Mouse (Mus musculus): ENCODE measurements at regions not wholly inside any gene's neighbourhood (a gene's known extent, or its start where the extent isn't known, plus 50 kb on each side); places are given as distances from the start of the nearest gene placed in this dataset.

DNA sequence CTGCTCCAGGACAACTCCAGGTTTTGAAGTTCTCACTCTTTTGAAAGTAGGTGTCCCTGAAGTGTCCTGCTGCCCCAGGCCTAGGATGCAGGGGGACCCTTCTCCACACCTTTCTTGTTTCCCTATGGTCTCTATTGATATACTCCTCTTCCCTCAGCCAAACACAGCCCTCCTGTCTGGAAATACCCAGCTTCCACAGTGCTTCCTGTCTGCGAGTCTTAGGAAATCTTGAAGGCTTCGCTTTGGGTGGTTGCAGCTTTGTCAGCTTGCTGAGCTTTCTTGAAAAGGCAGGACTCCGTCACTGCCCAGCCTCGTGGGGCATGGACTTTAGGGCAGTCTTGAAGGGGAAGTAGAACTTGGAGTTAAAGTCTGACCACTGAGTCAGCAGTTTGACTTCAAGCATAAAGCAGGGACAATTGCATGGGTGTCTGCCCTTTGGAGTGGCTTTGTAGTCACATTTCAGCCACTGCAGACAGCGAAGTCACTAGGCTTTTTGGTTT lies 51.1 kb upstream of the Lrrc52 start:
- DNase-seq (ENCODE audit: low spot score) (no peak), ATAC-seq (ENCODE audit: extremely low read depth, insufficient number of reproducible peaks, low FRiP score, poor library complexity, severe bottlenecking) (no peak)
- peaks cover 26% of the 10 kb centered on the region for H3K9me3 ChIP-seq (replicated peaks)
- H3K36me3 ChIP-seq (replicated peaks): no peaks in the 10 kb centered on the region
- no peaks in the 10 kb centered on the region for H3K4me1 ChIP-seq (ENCODE audit: insufficient read depth, low read depth, low read length)
- no peaks in the 10 kb centered on the region for H3K27me3 ChIP-seq (ENCODE audit: insufficient read depth, low read length)
- no peak overlapping the region for H3K4me3 ChIP-seq (ENCODE audit: low read depth, low read length)
- TF ChIP-seq CTCF (IDR thresholded peaks at IDR 0.05; ENCODE audit: low read depth, low read length) (no peak), TAL1 (conservative IDR thresholded peaks at IDR 0.05; ENCODE audit: low read depth, low read length) (no peak), POLR2AphosphoS5 (IDR thresholded peaks at IDR 0.05; ENCODE audit: insufficient replicate concordance, low read depth, low read length) (no peak), GATA1 (IDR thresholded peaks at IDR 0.05; ENCODE audit: borderline replicate concordance, low read length) (no peak), GATA2 (IDR thresholded peaks at IDR 0.05; ENCODE audit: borderline replicate concordance, low read depth, low read length) (no peak)

DNA sequence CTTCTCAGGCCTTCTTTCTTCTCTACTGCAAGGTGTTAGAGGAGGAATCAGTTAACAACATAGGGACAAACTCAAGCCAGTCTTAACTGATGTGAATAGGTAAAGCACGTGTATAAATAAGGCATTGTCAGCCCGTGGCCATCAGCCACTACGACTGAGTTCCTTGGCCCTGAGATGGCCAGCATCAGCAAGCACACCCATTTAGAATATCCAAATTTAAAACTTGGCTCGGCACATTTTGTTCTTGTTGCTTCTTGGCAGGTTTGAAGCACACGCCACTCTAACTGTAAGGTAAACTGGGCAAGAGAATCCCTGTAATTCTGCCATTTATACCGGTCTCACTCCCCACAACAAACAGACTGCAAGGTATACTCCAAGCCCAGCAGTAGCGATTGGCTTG lies 57.3 kb upstream of the Lrrc52 start:
- no peaks in the 10 kb centered on the region for H3K27me3 ChIP-seq (ENCODE audit: insufficient read depth, low read length)
- H3K36me3 ChIP-seq (replicated peaks): no peaks in the 10 kb centered on the region
- TF ChIP-seq TAL1 (conservative IDR thresholded peaks at IDR 0.05; ENCODE audit: low read depth, low read length) (no peak), POLR2AphosphoS5 (IDR thresholded peaks at IDR 0.05; ENCODE audit: insufficient replicate concordance, low read depth, low read length) (no peak), GATA2 (IDR thresholded peaks at IDR 0.05; ENCODE audit: borderline replicate concordance, low read depth, low read length) (no peak), CTCF (IDR thresholded peaks at IDR 0.05; ENCODE audit: low read depth, low read length) (no peak), GATA1 (IDR thresholded peaks at IDR 0.05; ENCODE audit: borderline replicate concordance, low read length) (no peak)
- no peak overlapping the region for H3K4me3 ChIP-seq (ENCODE audit: low read depth, low read length)
- ATAC-seq (ENCODE audit: extremely low read depth, insufficient number of reproducible peaks, low FRiP score, poor library complexity, severe bottlenecking) (no peak), DNase-seq (ENCODE audit: low spot score) (no peak)
- no peaks in the 10 kb centered on the region for H3K4me1 ChIP-seq (ENCODE audit: insufficient read depth, low read depth, low read length)
- H3K9me3 ChIP-seq (replicated peaks): peaks cover 23% of the 10 kb centered on the region

DNA sequence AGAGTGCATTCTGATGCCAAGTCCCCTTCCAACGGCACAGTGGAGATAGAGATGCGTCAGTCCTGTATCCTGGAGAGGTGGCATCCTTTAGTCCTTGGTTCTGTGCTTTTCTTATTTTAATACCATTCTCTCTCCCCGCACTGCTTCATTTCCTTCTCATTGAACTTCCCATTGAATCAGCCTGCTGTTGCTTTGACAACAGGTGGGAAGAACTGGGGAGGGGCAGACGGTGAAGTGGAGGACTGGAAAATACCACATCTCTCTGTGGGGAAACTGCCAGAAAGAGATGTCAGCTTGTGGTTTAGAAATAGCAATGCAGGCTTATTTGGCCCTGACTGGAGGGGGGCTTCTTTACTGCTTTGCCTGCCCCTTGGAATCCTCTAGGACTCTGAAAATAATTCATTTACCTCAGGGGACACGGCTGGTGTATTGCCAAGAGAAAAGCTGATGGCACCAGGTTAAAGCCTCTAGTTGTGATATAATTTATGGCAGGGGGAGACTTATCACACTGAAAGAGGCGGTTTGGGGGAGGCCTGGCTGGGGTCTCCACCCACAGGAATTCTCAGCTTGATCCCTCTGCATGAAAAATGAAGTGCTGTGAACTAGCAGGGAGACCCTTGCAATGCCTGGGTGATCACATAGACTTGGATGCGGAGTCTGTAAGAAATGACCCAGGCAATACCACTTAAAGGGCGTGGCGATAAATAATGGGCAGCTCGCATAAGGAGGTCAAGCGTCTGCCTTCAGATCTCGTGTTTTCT lies 65.4 kb upstream of the Rxrg start:
- ATAC-seq (ENCODE audit: extremely low read depth, insufficient number of reproducible peaks, low FRiP score, poor library complexity, severe bottlenecking) (no peak), DNase-seq (ENCODE audit: low spot score) (no peak)
- no peak for TF ChIP-seq POLR2AphosphoS5 (IDR thresholded peaks at IDR 0.05; ENCODE audit: insufficient replicate concordance, low read depth, low read length)
- Histone ChIP-seq H3K36me3 (replicated peaks) (no peaks in the 10 kb centered on the region), H3K27me3 (ENCODE audit: insufficient read depth, low read length) (no peaks in the 10 kb centered on the region), H3K9me3 (replicated peaks) (peaks cover 27% of the 10 kb centered on the region), H3K4me1 (ENCODE audit: insufficient read depth, low read depth, low read length) (no peaks in the 10 kb centered on the region), H3K4me3 (ENCODE audit: low read depth, low read length) (no peak overlapping the region)

DNA sequence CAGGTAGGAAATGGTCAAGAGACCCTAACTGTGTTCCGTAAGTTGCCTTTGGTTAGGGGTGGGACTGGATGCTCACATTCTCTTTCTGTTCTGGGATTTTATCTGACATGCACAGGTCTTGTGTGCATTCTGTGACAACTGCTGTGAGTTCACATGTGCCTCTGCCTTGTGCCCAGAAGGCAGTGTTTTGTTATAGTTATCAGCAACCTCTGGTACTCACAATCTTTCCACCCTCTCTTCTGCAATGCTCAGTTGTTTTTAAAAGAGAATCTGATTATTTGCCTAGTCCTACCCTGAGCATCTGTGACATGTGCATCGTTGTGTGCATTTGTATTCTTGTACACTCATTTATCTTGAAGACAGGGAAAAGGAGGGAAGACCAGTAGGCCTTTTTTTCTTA lies 52.2 kb upstream of the Rxrg start:
- Histone ChIP-seq H3K4me1 (ENCODE audit: insufficient read depth, low read depth, low read length) (no peaks in the 10 kb centered on the region), H3K9me3 (replicated peaks) (peaks cover 51% of the 10 kb centered on the region), H3K36me3 (replicated peaks) (no peaks in the 10 kb centered on the region), H3K4me3 (ENCODE audit: low read depth, low read length) (no peak overlapping the region), H3K27me3 (ENCODE audit: insufficient read depth, low read length) (no peaks in the 10 kb centered on the region)
- ATAC-seq (ENCODE audit: extremely low read depth, insufficient number of reproducible peaks, low FRiP score, poor library complexity, severe bottlenecking) (no peak), DNase-seq (ENCODE audit: low spot score) (no peak)
- TF ChIP-seq POLR2AphosphoS5 (IDR thresholded peaks at IDR 0.05; ENCODE audit: insufficient replicate concordance, low read depth, low read length): no peak
- no peak for TF ChIP-seq TAL1 (conservative IDR thresholded peaks at IDR 0.05; ENCODE audit: low read depth, low read length)
- TF ChIP-seq GATA1 (IDR thresholded peaks at IDR 0.05; ENCODE audit: borderline replicate concordance, low read length): no peak
- no peak for TF ChIP-seq CTCF (IDR thresholded peaks at IDR 0.05; ENCODE audit: low read depth, low read length)
- no peak for TF ChIP-seq GATA2 (IDR thresholded peaks at IDR 0.05; ENCODE audit: borderline replicate concordance, low read depth, low read length)

DNA sequence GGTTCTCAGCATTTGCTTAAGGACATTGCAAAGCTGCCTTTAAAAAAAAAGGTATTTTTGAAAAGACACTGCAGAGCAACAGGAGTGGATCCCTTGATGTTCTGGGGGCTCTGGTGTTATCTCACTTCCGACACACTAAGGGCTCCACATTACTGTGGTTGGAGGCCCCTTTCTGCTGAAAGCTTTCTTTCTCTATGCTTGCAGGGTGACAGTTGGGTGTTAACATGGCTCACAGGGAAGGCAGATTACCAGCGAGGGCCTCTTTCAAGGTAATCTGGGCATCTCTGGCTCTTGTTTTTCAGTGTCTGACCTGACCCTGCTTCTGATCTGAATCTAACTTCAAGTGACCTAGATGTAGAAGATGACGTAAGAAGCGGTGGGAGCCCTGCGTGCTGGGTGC lies 50.9 kb upstream of the Rxrg start:
- no peak for TF ChIP-seq TAL1 (conservative IDR thresholded peaks at IDR 0.05; ENCODE audit: low read depth, low read length)
- no peak for TF ChIP-seq GATA1 (IDR thresholded peaks at IDR 0.05; ENCODE audit: borderline replicate concordance, low read length)
- no peak for TF ChIP-seq CTCF (IDR thresholded peaks at IDR 0.05; ENCODE audit: low read depth, low read length)
- no peak for TF ChIP-seq GATA2 (IDR thresholded peaks at IDR 0.05; ENCODE audit: borderline replicate concordance, low read depth, low read length)
- TF ChIP-seq POLR2AphosphoS5 (IDR thresholded peaks at IDR 0.05; ENCODE audit: insufficient replicate concordance, low read depth, low read length): no peak
- H3K4me1 ChIP-seq (ENCODE audit: insufficient read depth, low read depth, low read length): no peaks in the 10 kb centered on the region
- H3K4me3 ChIP-seq (ENCODE audit: low read depth, low read length): no peak overlapping the region
- no peaks in the 10 kb centered on the region for H3K27me3 ChIP-seq (ENCODE audit: insufficient read depth, low read length)
- peaks cover 53% of the 10 kb centered on the region for H3K9me3 ChIP-seq (replicated peaks)
- ATAC-seq (ENCODE audit: extremely low read depth, insufficient number of reproducible peaks, low FRiP score, poor library complexity, severe bottlenecking) (peak; percentile 32; the same call in 1 of the 2 replicates), DNase-seq (ENCODE audit: low spot score) (no peak)
- no peaks in the 10 kb centered on the region for H3K36me3 ChIP-seq (replicated peaks)

Measured in G1E (cell line).